Mouse (Mus musculus) cerebellum, adult 2 months (tissue): ENCODE measurements at regions not wholly inside any gene's neighbourhood (a gene's known extent, or its start where the extent isn't known, plus 50 kb on each side); places are given as distances from the start of the nearest gene placed in this dataset.

Experiments
- CTCF ChIP-seq: fragments of 200-500 bp; IDR thresholded peaks from 2 replicates; pipeline ENCODE4 v1.5.1; 2011; ENCODE audit warnings: low read depth, mild to moderate bottlenecking, control low read depth, low read length, moderate library complexity, borderline replicate concordance; ENCODE audit not compliant: insufficient read depth
- POLR2A ChIP-seq: fragments of 200-500 bp; IDR thresholded peaks from 2 replicates; pipeline ENCODE4 v1.6.1; 2011; ENCODE audit warnings: low read length, control low read depth, borderline replicate concordance; ENCODE audit not compliant: insufficient read depth

GRCm38 (mm10) chr11:64650571-64651282 is 214.3 kb upstream of the F930015N05Rik start:
- TF ChIP-seq POLR2A, result no peak
- no peak for TF ChIP-seq CTCF
